ENCODE assay signal across 11 mouse cellular contexts in the genomic region with DNA sequence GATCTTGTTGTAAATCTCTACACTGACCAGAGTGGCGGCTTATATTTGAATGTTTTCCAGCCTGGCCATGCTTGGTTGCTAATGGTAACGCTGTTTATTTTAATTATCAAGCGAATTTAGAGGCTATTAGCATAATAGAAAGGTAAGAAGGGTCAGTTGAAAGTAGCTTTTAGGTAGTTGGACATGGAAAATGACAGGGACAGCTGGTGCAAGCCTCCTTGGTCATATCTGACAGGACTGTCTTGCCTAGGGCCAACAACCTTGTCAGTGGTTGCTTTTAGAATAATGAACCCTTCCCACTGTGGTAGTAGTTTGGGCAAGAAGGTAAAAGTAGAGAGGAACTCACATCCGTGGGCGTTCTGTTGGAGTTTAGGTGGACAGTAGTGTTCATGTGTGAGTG.
DNase-seq lines count a peak whose midpoint lies in the region; ATAC-seq and TF ChIP-seq lines count a peak whose summit lies in the region.
"Had no signal": no experiment of that assay in that cellular context is flagged by ENCODE, and none has a peak within 500 bp of the region (broad histone marks: within the 10 kb centered on the region; RNA-seq: fewer than 3 reads in every experiment).

No protein-coding gene starts in this region.

- ATAC-seq in heart, embryonic 15.5 days (replicated peaks; ENCODE audit: insufficient number of reproducible peaks, insufficient read depth, low FRiP score, low read depth), result no peak
- no peak for ATAC-seq in lung, embryonic 16.5 days (ENCODE audit: low read depth)
- no peak for ATAC-seq in liver, embryonic 11.5 days (replicated peaks; ENCODE audit: low FRiP score)
- no peak for ATAC-seq in stomach, postnatal 0 days (ENCODE audit: low FRiP score, low TSS enrichment)
- ATAC-seq: forebrain, embryonic 14.5 days; midbrain, embryonic 13.5 days had no signal

- peak overlapping the region; percentile 47 for H3K4me3 ChIP-seq in heart, embryonic 15.5 days
- H3K4me3 ChIP-seq in lung, embryonic 16.5 days (ENCODE audit: low read length), result peak overlapping the region; percentile 46
- peak overlapping the region; percentile 28; the same call in 1 of the 2 replicates for H3K4me3 ChIP-seq in liver, embryonic 11.5 days (ENCODE audit: low read depth, low read length)
- H3K4me3 ChIP-seq in stomach, postnatal 0 days (ENCODE audit: low read depth, low read length), result peak overlapping the region; percentile 39
- H3K4me3 ChIP-seq: hindbrain, embryonic 10.5 days; midbrain, embryonic 13.5 days had no signal

- no peaks in the 10 kb centered on the region for H3K36me3 ChIP-seq in heart, embryonic 15.5 days
- H3K36me3 ChIP-seq in lung, embryonic 16.5 days (ENCODE audit: control insufficient read depth, insufficient read depth, low read length), result no peaks in the 10 kb centered on the region
- H3K36me3 ChIP-seq in liver, embryonic 11.5 days (ENCODE audit: control insufficient read depth, insufficient read depth, low read length), result no peaks in the 10 kb centered on the region
- no peaks in the 10 kb centered on the region for H3K36me3 ChIP-seq in stomach, postnatal 0 days (ENCODE audit: control insufficient read depth, insufficient read depth, low read length)
- H3K36me3 ChIP-seq: hindbrain, embryonic 10.5 days; midbrain, embryonic 13.5 days had no signal

- peaks cover 34% of the 10 kb centered on the region for H3K4me1 ChIP-seq in heart, embryonic 15.5 days (replicated peaks)
- peaks cover 10% of the 10 kb centered on the region for H3K4me1 ChIP-seq in lung, embryonic 16.5 days (replicated peaks; ENCODE audit: control insufficient read depth, insufficient read depth, low read length)
- H3K4me1 ChIP-seq in liver, embryonic 11.5 days (replicated peaks; ENCODE audit: control insufficient read depth, insufficient read depth, low read length), result peaks cover 2% of the 10 kb centered on the region; the same call in 1 of the 2 replicates
- 0 out of 2 replicates have a peak, but pooled peaks cover 2% of the 10 kb centered on the region for H3K4me1 ChIP-seq in stomach, postnatal 0 days (replicated peaks; ENCODE audit: control insufficient read depth, insufficient read depth)
- H3K4me1 ChIP-seq: midbrain, embryonic 13.5 days had no signal

- H3K9ac ChIP-seq in heart, embryonic 15.5 days, result peak overlapping the region; percentile 47; the same call in 1 of the 2 replicates
- peak overlapping the region; percentile 61 for H3K9ac ChIP-seq in lung, embryonic 16.5 days (ENCODE audit: low read length)
- H3K9ac ChIP-seq in liver, embryonic 11.5 days (ENCODE audit: low read depth, low read length), result no peak overlapping the region
- H3K9ac ChIP-seq in stomach, postnatal 0 days (ENCODE audit: low read length), result peak overlapping the region; percentile 55
- H3K9ac ChIP-seq: midbrain, embryonic 13.5 days had no signal

- no peaks in the 10 kb centered on the region for H3K9me3 ChIP-seq in heart, embryonic 15.5 days (replicated peaks)
- no peaks in the 10 kb centered on the region for H3K9me3 ChIP-seq in lung, embryonic 16.5 days (ENCODE audit: control insufficient read depth, low read length)
- no peaks in the 10 kb centered on the region for H3K9me3 ChIP-seq in liver, embryonic 11.5 days (ENCODE audit: control insufficient read depth, low read length)
- H3K9me3 ChIP-seq in stomach, postnatal 0 days (ENCODE audit: control insufficient read depth, low read length), result no peaks in the 10 kb centered on the region
- H3K9me3 ChIP-seq: hindbrain, embryonic 10.5 days; midbrain, embryonic 13.5 days had no signal

- no peak for TF ChIP-seq EP300 in stomach, postnatal 0 days (optimal IDR thresholded peaks at IDR 0.05)

- peak overlapping the region; percentile 59 for H3K4me2 ChIP-seq in heart, embryonic 15.5 days
- peak overlapping the region; percentile 50 for H3K4me2 ChIP-seq in lung, embryonic 16.5 days (ENCODE audit: low read depth, low read length)
- H3K4me2 ChIP-seq in liver, embryonic 11.5 days, result peak overlapping the region; percentile 43
- H3K4me2 ChIP-seq in stomach, postnatal 0 days (replicated peaks; ENCODE audit: low read depth), result peak overlapping the region; percentile 42
- H3K4me2 ChIP-seq: midbrain, embryonic 13.5 days had no signal

- H3K27ac ChIP-seq in heart, embryonic 15.5 days, result peak overlapping the region; percentile 67
- H3K27ac ChIP-seq in lung, embryonic 16.5 days (ENCODE audit: low read length), result peak overlapping the region; percentile 69
- H3K27ac ChIP-seq in liver, embryonic 11.5 days (ENCODE audit: low read depth, low read length), result no peak overlapping the region
- peak overlapping the region; percentile 73 for H3K27ac ChIP-seq in stomach, postnatal 0 days (replicated peaks)
- H3K27ac ChIP-seq: hindbrain, embryonic 10.5 days; midbrain, embryonic 13.5 days had no signal

- intact Hi-C loops in heart, postnatal 10 days (cut with DNase I), result no loop called here

- WGBS in heart, embryonic 15.5 days, result 73% methylated on average over 5 of the region's 5 CpGs
- 61% methylated on average over 5 of the region's 5 CpGs for WGBS in lung, embryonic 16.5 days
- 76% methylated on average over 5 of the region's 5 CpGs for WGBS in liver, embryonic 11.5 days
- WGBS in stomach, postnatal 0 days, result 59% methylated on average over 5 of the region's 5 CpGs

- TF ChIP-seq CTCF in stomach, postnatal 0 days (IDR thresholded peaks at IDR 0.05; ENCODE audit: low read depth), result no peak

- DNase-seq in heart, postnatal 10 days, result no peak
- DNase-seq in lung, postnatal 10 days, result no peak
- no peak for DNase-seq in liver, embryonic 11.5 days (ENCODE audit: low spot score)
- DNase-seq in stomach, postnatal 0 days (ENCODE audit: low spot score), result no peak
- DNase-seq in frontal cortex, postnatal 25 days (ENCODE audit: low spot score in 2 of 2), result no peak
- DNase-seq: right cerebral cortex, postnatal 25 days had no signal

- no peaks in the 10 kb centered on the region for H3K27me3 ChIP-seq in heart, embryonic 15.5 days
- no peaks in the 10 kb centered on the region for H3K27me3 ChIP-seq in lung, embryonic 16.5 days (ENCODE audit: control insufficient read depth, insufficient read depth, low read depth, low read length)
- no peaks in the 10 kb centered on the region for H3K27me3 ChIP-seq in liver, embryonic 11.5 days (replicated peaks; ENCODE audit: control insufficient read depth, insufficient read depth, low read length)
- H3K27me3 ChIP-seq in stomach, postnatal 0 days (ENCODE audit: control insufficient read depth, insufficient read depth, low read length), result no peaks in the 10 kb centered on the region
- H3K27me3 ChIP-seq: midbrain, embryonic 13.5 days had no signal
